Mouse (Mus musculus): Measurements from ENCODE around the gene Fn3krp.

GRCm38 (mm10) chr11:121474831-121475230 lies 53.6 kb downstream of the Fn3krp start:
- TF ChIP-seq SRF (IDR thresholded peaks at IDR 0.05; ENCODE audit: control insufficient read depth, insufficient read length, low read depth): no peak
- no peak for TF ChIP-seq E2F4 (IDR thresholded peaks at IDR 0.05; ENCODE audit: insufficient read depth)
- TF ChIP-seq REST (IDR thresholded peaks at IDR 0.05; ENCODE audit: insufficient read depth, insufficient read length): no peak
- no peak for TF ChIP-seq USF1 (IDR thresholded peaks at IDR 0.05; ENCODE audit: low read depth)
- no peak for TF ChIP-seq POLR2A (IDR thresholded peaks at IDR 0.05; ENCODE audit: insufficient read length, low read depth)
- TF ChIP-seq MYOD1 (IDR thresholded peaks at IDR 0.05; ENCODE audit: control insufficient read depth in 1 of 3, insufficient read length in 2 of 3, low read depth in 2 of 3): no peak
- TF ChIP-seq MAX (IDR thresholded peaks at IDR 0.05; ENCODE audit: low read depth): no peak
- no peak for TF ChIP-seq MYOG (IDR thresholded peaks at IDR 0.05; ENCODE audit: control insufficient read depth in 1 of 3, insufficient read depth in 1 of 3, insufficient read length in 2 of 3, low read depth in 2 of 3)
- TF ChIP-seq TCF12 (IDR thresholded peaks at IDR 0.05; ENCODE audit: insufficient read depth, poor library complexity, severe bottlenecking): no peak
- no peak for TF ChIP-seq CEBPB (IDR thresholded peaks at IDR 0.05; ENCODE audit: insufficient read depth, poor library complexity, severe bottlenecking)

Data from myocyte (in vitro differentiated cells).